Mouse (Mus musculus): ENCODE results near the gene Gm20695. TPM values are rescaled to one million over a fixed set of nuclear protein-coding genes. Genes with fewer than 3 reads are reported as not detected.
"Not testable (repeated sequence)": the region's sequence is repeated elsewhere in the genome, so short reads cannot be mapped to it uniquely, and the experiment has no call there.

The Gm20695 gene
- 2.1 and 2.7 TPM in 2 replicates for polyA plus RNA-seq (2015; fragmentation: Nextera tagmentation; extraction: Ambion mirVana)

- Histone ChIP-seq H3K4me3 (replicated peaks) (peak within 1 kb of the TSS; percentile 83), H3K4me2 (peak within 1 kb of the TSS; percentile 77), H3K27ac (replicated peaks) (peak within 1 kb of the TSS; percentile 96), H3K4me1 (peaks cover 38% of the 10 kb centered on the region), H3K9ac (replicated peaks) (peak within 1 kb of the TSS; percentile 92), H3K27me3 (replicated peaks) (no peaks in the 10 kb centered on the region), H3K9me3 (replicated peaks) (no peaks in the 10 kb centered on the region), H3K36me3 (0 out of 2 replicates have a peak, but pooled peaks cover 6% of the 10 kb centered on the region)
- under 1% methylated on average over 86 of the region's 88 CpGs for WGBS
- peak; percentile 98 for ATAC-seq (ENCODE audit: low FRiP score)
These were observed at the start of gene Gm20695, which contains the start of gene Zfp597 for GRCm38 (mm10) chr16:3884201-3885064. Gene Gm20695, plus strand, starts transcription at chr16:3884648. Gene Zfp597, minus strand, starts transcription at chr16:3884561.

GRCm38 (mm10) chr16:3835461-3835860 is 49.0 kb upstream of the Gm20695 start:
- H3K4me1 ChIP-seq: no peaks in the 10 kb centered on the region
- no peak overlapping the region for H3K4me3 ChIP-seq (replicated peaks)
- no peaks in the 10 kb centered on the region for H3K27me3 ChIP-seq (replicated peaks)
- 86% methylated on average over 2 of the region's 2 CpGs for WGBS
- no peak overlapping the region for H3K4me2 ChIP-seq
- ATAC-seq (ENCODE audit: low FRiP score): no peak
- H3K36me3 ChIP-seq: no peaks in the 10 kb centered on the region
- no peak overlapping the region for H3K27ac ChIP-seq (replicated peaks)
- no peak overlapping the region for H3K9ac ChIP-seq (replicated peaks)
- no peaks in the 10 kb centered on the region for H3K9me3 ChIP-seq (replicated peaks)

GRCm38 (mm10) chr16:3839157-3839885 is 45.1 kb upstream of the Gm20695 start:
- H3K4me2 ChIP-seq: no peak overlapping the region
- H3K9ac ChIP-seq (replicated peaks): no peak overlapping the region
- H3K27me3 ChIP-seq (replicated peaks): no peaks in the 10 kb centered on the region
- H3K4me3 ChIP-seq (replicated peaks): no peak overlapping the region
- ATAC-seq (ENCODE audit: low FRiP score): no peak
- H3K27ac ChIP-seq (replicated peaks): no peak overlapping the region
- H3K36me3 ChIP-seq: no peaks in the 10 kb centered on the region
- no peaks in the 10 kb centered on the region for H3K9me3 ChIP-seq (replicated peaks)
- 0 out of 2 replicates have a peak, but pooled peaks cover 3% of the 10 kb centered on the region for H3K4me1 ChIP-seq
- 64% methylated on average over 17 of the region's 17 CpGs for WGBS

- Histone ChIP-seq H3K4me1 (peaks cover 14% of the 10 kb centered on the region), H3K27me3 (replicated peaks) (no peaks in the 10 kb centered on the region), H3K4me3 (replicated peaks) (no peak overlapping the region), H3K9me3 (replicated peaks) (no peaks in the 10 kb centered on the region), H3K9ac (replicated peaks) (no peak overlapping the region), H3K27ac (replicated peaks) (no peak overlapping the region), H3K36me3 (no peaks in the 10 kb centered on the region), H3K4me2 (no peak overlapping the region)
- no peak for ATAC-seq (ENCODE audit: low FRiP score)
- WGBS: 32% methylated on average over 4 of the region's 4 CpGs
These were observed 41.5 kb upstream of the Gm20695 start for GRCm38 (mm10) chr16:3842989-3843388.

GRCm38 (mm10) chr16:3843796-3844195 is 40.7 kb upstream of the Gm20695 start:
- no peaks in the 10 kb centered on the region for H3K27me3 ChIP-seq (replicated peaks)
- H3K4me3 ChIP-seq (replicated peaks): no peak overlapping the region
- no peak for ATAC-seq (ENCODE audit: low FRiP score)
- no peak overlapping the region for H3K4me2 ChIP-seq
- no peaks in the 10 kb centered on the region for H3K9me3 ChIP-seq (replicated peaks)
- no peaks in the 10 kb centered on the region for H3K36me3 ChIP-seq
- H3K9ac ChIP-seq (replicated peaks): no peak overlapping the region
- H3K27ac ChIP-seq (replicated peaks): no peak overlapping the region
- WGBS: 79% methylated on average over 1 of the region's 1 CpGs
- H3K4me1 ChIP-seq: peaks cover 19% of the 10 kb centered on the region

- Histone ChIP-seq H3K27ac (replicated peaks) (peak within 1 kb of the TSS; percentile 73), H3K36me3 (no peaks in the 10 kb centered on the region), H3K9ac (replicated peaks) (peak within 1 kb of the TSS; percentile 79), H3K27me3 (replicated peaks) (no peaks in the 10 kb centered on the region), H3K4me2 (peak within 1 kb of the TSS; percentile 79), H3K4me3 (replicated peaks) (peak within 1 kb of the TSS; percentile 79), H3K4me1 (peaks cover 25% of the 10 kb centered on the region), H3K9me3 (replicated peaks) (no peaks in the 10 kb centered on the region)
- ATAC-seq (ENCODE audit: low FRiP score): peak; percentile 99
- 3% methylated on average over 38 of the region's 38 CpGs for WGBS
These were observed 37.5 kb upstream of the Gm20695 start, which contains the start of gene Zfp174 for GRCm38 (mm10) chr16:3846711-3847518. Gene Zfp174, plus strand, starts transcription at chr16:3847268.

GRCm38 (mm10) chr16:3847871-3848270 is 36.6 kb upstream of the Gm20695 start:
- Histone ChIP-seq H3K27me3 (replicated peaks) (no peaks in the 10 kb centered on the region), H3K9ac (replicated peaks) (peak overlapping the region; percentile 79), H3K27ac (replicated peaks) (0 out of 2 replicates have a peak overlapping the region, but pooled peaks have one; percentile 73), H3K36me3 (no peaks in the 10 kb centered on the region), H3K4me2 (peak overlapping the region; percentile 79), H3K4me1 (peaks cover 25% of the 10 kb centered on the region), H3K4me3 (replicated peaks) (peak overlapping the region; percentile 79), H3K9me3 (replicated peaks) (no peaks in the 10 kb centered on the region)
- ATAC-seq (ENCODE audit: low FRiP score): no peak
- WGBS: 74% methylated on average over 4 of the region's 4 CpGs

GRCm38 (mm10) chr16:3848416-3848815 is 36.0 kb upstream of the Gm20695 start:
- Histone ChIP-seq H3K4me1 (peaks cover 22% of the 10 kb centered on the region), H3K4me3 (replicated peaks) (no peak overlapping the region; the same call in 1 of the 2 replicates), H3K27ac (replicated peaks) (no peak overlapping the region), H3K36me3 (no peaks in the 10 kb centered on the region), H3K27me3 (replicated peaks) (no peaks in the 10 kb centered on the region), H3K9me3 (replicated peaks) (no peaks in the 10 kb centered on the region), H3K4me2 (peak overlapping the region; percentile 79), H3K9ac (replicated peaks) (no peak overlapping the region)
- ATAC-seq (ENCODE audit: low FRiP score): no peak
- 81% methylated on average over 3 of the region's 3 CpGs for WGBS

GRCm38 (mm10) chr16:3851301-3851700 is 33.1 kb upstream of the Gm20695 start:
- WGBS: 88% methylated on average over 13 of the region's 13 CpGs
- not testable (repeated sequence) for H3K36me3 ChIP-seq; H3K27ac ChIP-seq (replicated peaks); H3K9ac ChIP-seq (replicated peaks); H3K4me2 ChIP-seq; H3K27me3 ChIP-seq (replicated peaks); H3K4me3 ChIP-seq (replicated peaks); H3K9me3 ChIP-seq (replicated peaks); ATAC-seq (ENCODE audit: low FRiP score)
- H3K4me1 ChIP-seq: peaks cover 22% of the 10 kb centered on the region

GRCm38 (mm10) chr16:3852586-3852985 is 31.9 kb upstream of the Gm20695 start:
- Histone ChIP-seq H3K4me1 (peaks cover 16% of the 10 kb centered on the region), H3K27ac (replicated peaks) (no peak overlapping the region), H3K4me3 (replicated peaks) (no peak overlapping the region), H3K27me3 (replicated peaks) (no peaks in the 10 kb centered on the region), H3K9me3 (replicated peaks) (no peaks in the 10 kb centered on the region), H3K36me3 (peaks cover 3% of the 10 kb centered on the region; the same call in 1 of the 2 replicates), H3K4me2 (no peak overlapping the region), H3K9ac (replicated peaks) (no peak overlapping the region)
- no peak for ATAC-seq (ENCODE audit: low FRiP score)
- 29% methylated on average over 12 of the region's 12 CpGs for WGBS
